Mouse (Mus musculus): ENCODE measurements around the gene Ap1g1. TPM values are rescaled to one million over a fixed set of nuclear protein-coding genes. Genes with fewer than 3 reads are reported as not detected.
"Not testable (repeated sequence)": the region's sequence is repeated elsewhere in the genome, so short reads cannot be mapped to it uniquely, and the experiment has no call there.

Gene Ap1g1
- polyA plus RNA-seq, 1 experiment from 2014 or later: 47.1 TPM

- no peak overlapping the region for H3K4me3 ChIP-seq
- no peaks in the 10 kb centered on the region for H3K9me3 ChIP-seq (replicated peaks)
- H3K4me1 ChIP-seq: no peaks in the 10 kb centered on the region
- DNase-seq (ENCODE audit: low spot score): no peak
- H3K27ac ChIP-seq (replicated peaks): no peak overlapping the region
- peaks cover 87% of the 10 kb centered on the region for H3K36me3 ChIP-seq
- WGBS: 90% methylated on average over 3 of the region's 3 CpGs
- H3K27me3 ChIP-seq (ENCODE audit: low read depth, poor library complexity, severe bottlenecking): no peaks in the 10 kb centered on the region
Observed at GRCm38 (mm10) chr8:109848981-109849380, 70.6 kb downstream of the Ap1g1 start.

- DNase-seq (ENCODE audit: low spot score): peak; percentile 28
- Histone ChIP-seq H3K27me3 (ENCODE audit: low read depth, poor library complexity, severe bottlenecking) (no peaks in the 10 kb centered on the region), H3K27ac (replicated peaks) (no peak overlapping the region), H3K4me3 (no peak overlapping the region), H3K36me3 (peaks cover 79% of the 10 kb centered on the region), H3K4me1 (peaks cover 6% of the 10 kb centered on the region), H3K9me3 (replicated peaks) (no peaks in the 10 kb centered on the region)
- 53% methylated on average over 6 of the region's 6 CpGs for WGBS
Observed at GRCm38 (mm10) chr8:109853423-109853822, 75.1 kb downstream of the Ap1g1 start.

- no peaks in the 10 kb centered on the region for H3K27me3 ChIP-seq (ENCODE audit: low read depth, poor library complexity, severe bottlenecking)
- no peak for DNase-seq (ENCODE audit: low spot score)
- H3K4me1 ChIP-seq: peaks cover 9% of the 10 kb centered on the region
- peaks cover 80% of the 10 kb centered on the region for H3K36me3 ChIP-seq
- no peak overlapping the region for H3K4me3 ChIP-seq
- H3K9me3 ChIP-seq (replicated peaks): no peaks in the 10 kb centered on the region
- no peak overlapping the region for H3K27ac ChIP-seq (replicated peaks)
- WGBS: 93% methylated on average over 4 of the region's 4 CpGs
Observed at GRCm38 (mm10) chr8:109854522-109854921, 76.2 kb downstream of the Ap1g1 start.

- whole genome bisulfite sequencing: 98% methylated on average over 6 of the region's 6 CpGs
- Histone ChIP-seq H3K9me3 (replicated peaks) (no peaks in the 10 kb centered on the region), H3K27ac (replicated peaks) (no peak overlapping the region), H3K4me1 (peaks cover 9% of the 10 kb centered on the region), H3K36me3 (peaks cover 80% of the 10 kb centered on the region), H3K4me3 (no peak overlapping the region), H3K27me3 (ENCODE audit: low read depth, poor library complexity, severe bottlenecking) (no peaks in the 10 kb centered on the region)
- no peak for DNase-seq (ENCODE audit: low spot score)
Observed at GRCm38 (mm10) chr8:109855451-109855850, 77.1 kb downstream of the Ap1g1 start.

GRCm38 (mm10) chr8:109863398-109863797 is 85.0 kb downstream of the Ap1g1 start:
- whole genome bisulfite sequencing: 87% methylated on average over 2 of the region's 2 CpGs
- Histone ChIP-seq H3K4me1 (peaks cover 9% of the 10 kb centered on the region), H3K36me3 (peaks cover 59% of the 10 kb centered on the region), H3K27ac (replicated peaks) (no peak overlapping the region), H3K4me3 (no peak overlapping the region), H3K9me3 (replicated peaks) (no peaks in the 10 kb centered on the region), H3K27me3 (ENCODE audit: low read depth, poor library complexity, severe bottlenecking) (no peaks in the 10 kb centered on the region)
- no peak for DNase-seq (ENCODE audit: low spot score)

- DNase-seq (ENCODE audit: low spot score): no peak
- H3K36me3 ChIP-seq: peaks cover 45% of the 10 kb centered on the region
- peaks cover 17% of the 10 kb centered on the region for H3K4me1 ChIP-seq
- no peaks in the 10 kb centered on the region for H3K9me3 ChIP-seq (replicated peaks)
- no peak overlapping the region for H3K4me3 ChIP-seq
- no peak overlapping the region for H3K27ac ChIP-seq (replicated peaks)
- 91% methylated on average over 2 of the region's 2 CpGs for WGBS
- no peaks in the 10 kb centered on the region for H3K27me3 ChIP-seq (ENCODE audit: low read depth, poor library complexity, severe bottlenecking)
Observed at GRCm38 (mm10) chr8:109864798-109865197, 86.4 kb downstream of the Ap1g1 start.

- Histone ChIP-seq H3K27ac (replicated peaks) (no peak overlapping the region), H3K9me3 (replicated peaks) (no peaks in the 10 kb centered on the region), H3K4me3 (no peak overlapping the region), H3K4me1 (peaks cover 25% of the 10 kb centered on the region), H3K36me3 (peaks cover 40% of the 10 kb centered on the region), H3K27me3 (ENCODE audit: low read depth, poor library complexity, severe bottlenecking) (no peaks in the 10 kb centered on the region)
- 89% methylated on average over 4 of the region's 4 CpGs for WGBS
- no peak for DNase-seq (ENCODE audit: low spot score)
Observed at GRCm38 (mm10) chr8:109865536-109865935, 87.2 kb downstream of the Ap1g1 start.

- Histone ChIP-seq H3K27me3 (ENCODE audit: low read depth, poor library complexity, severe bottlenecking) (no peaks in the 10 kb centered on the region), H3K4me1 (peaks cover 26% of the 10 kb centered on the region), H3K27ac (replicated peaks) (no peak overlapping the region), H3K36me3 (peaks cover 38% of the 10 kb centered on the region), H3K4me3 (no peak overlapping the region), H3K9me3 (replicated peaks) (no peaks in the 10 kb centered on the region)
- no peak for DNase-seq (ENCODE audit: low spot score)
- whole genome bisulfite sequencing: 94% methylated on average over 5 of the region's 5 CpGs
Observed at GRCm38 (mm10) chr8:109866690-109867089, 88.3 kb downstream of the Ap1g1 start.

- Histone ChIP-seq H3K27ac (replicated peaks) (peak within 1 kb of the TSS; percentile 97), H3K9me3 (replicated peaks) (no peaks in the 10 kb centered on the region), H3K4me1 (peaks cover 26% of the 10 kb centered on the region), H3K36me3 (peaks cover 38% of the 10 kb centered on the region), H3K27me3 (ENCODE audit: low read depth, poor library complexity, severe bottlenecking) (no peaks in the 10 kb centered on the region), H3K4me3 (peak within 1 kb of the TSS; percentile 97)
- peak; percentile 96 for DNase-seq (ENCODE audit: low spot score)
- WGBS: 1% methylated on average over 42 of the region's 42 CpGs
Observed at GRCm38 (mm10) chr8:109868003-109868679, 89.8 kb downstream of the Ap1g1 start, which contains the start of gene Phlpp2. Phlpp2 (plus strand) TSS chr8:109868542.

GRCm38 (mm10) chr8:109868680-109869361 is 90.5 kb downstream of the Ap1g1 start:
- Histone ChIP-seq H3K4me1 (peaks cover 26% of the 10 kb centered on the region), H3K27me3 (ENCODE audit: low read depth, poor library complexity, severe bottlenecking) (no peaks in the 10 kb centered on the region), H3K9me3 (replicated peaks) (no peaks in the 10 kb centered on the region), H3K36me3 (peaks cover 34% of the 10 kb centered on the region), H3K27ac (replicated peaks) (peak overlapping the region; percentile 97), H3K4me3 (peak overlapping the region; percentile 97)
- DNase-seq (ENCODE audit: low spot score): peak; percentile 76
- under 1% methylated on average over 68 of the region's 78 CpGs for WGBS

GRCm38 (mm10) chr8:109871056-109871455 is 92.7 kb downstream of the Ap1g1 start:
- no peak for DNase-seq (ENCODE audit: low spot score)
- Histone ChIP-seq H3K4me1 (peaks cover 26% of the 10 kb centered on the region), H3K27ac (replicated peaks) (no peak overlapping the region), H3K27me3 (ENCODE audit: low read depth, poor library complexity, severe bottlenecking) (no peaks in the 10 kb centered on the region), H3K4me3 (no peak overlapping the region), H3K9me3 (replicated peaks) (no peaks in the 10 kb centered on the region), H3K36me3 (peaks cover 29% of the 10 kb centered on the region)
- WGBS: 91% methylated on average over 1 of the region's 1 CpGs

- DNase-seq (ENCODE audit: low spot score); H3K4me3 ChIP-seq; H3K9me3 ChIP-seq (replicated peaks); H3K27ac ChIP-seq (replicated peaks); H3K27me3 ChIP-seq (ENCODE audit: low read depth, poor library complexity, severe bottlenecking): not testable (repeated sequence)
- Histone ChIP-seq H3K36me3 (peaks cover 55% of the 10 kb centered on the region), H3K4me1 (peaks cover 18% of the 10 kb centered on the region)
- 90% methylated on average over 3 of the region's 3 CpGs for WGBS
Observed at GRCm38 (mm10) chr8:109873800-109874199, 95.4 kb downstream of the Ap1g1 start.

- Histone ChIP-seq H3K36me3 (peaks cover 69% of the 10 kb centered on the region), H3K9me3 (replicated peaks) (no peaks in the 10 kb centered on the region), H3K27ac (replicated peaks) (no peak overlapping the region), H3K4me3 (no peak overlapping the region), H3K27me3 (ENCODE audit: low read depth, poor library complexity, severe bottlenecking) (no peaks in the 10 kb centered on the region), H3K4me1 (no peaks in the 10 kb centered on the region)
- no peak for DNase-seq (ENCODE audit: low spot score)
- WGBS: 95% methylated on average over 5 of the region's 5 CpGs
Observed at GRCm38 (mm10) chr8:109880012-109880662, 101.8 kb downstream of the Ap1g1 start.

Data from midbrain, embryonic 10.5 days (tissue).